Mouse (Mus musculus) C2C12 (cell line): ENCODE data around the gene Pln.

ENCODE experiments used
- CTCF ChIP-seq: IDR thresholded peaks from one replicate; pipeline ENCODE4 v1.5.1; 2011; ENCODE audit not compliant: control insufficient read depth, insufficient read depth, insufficient read length
- MAX ChIP-seq: IDR thresholded peaks from one replicate; pipeline ENCODE4 v1.6.1; 2011; ENCODE audit warnings: mild to moderate bottlenecking, control low read depth
- USF1 ChIP-seq: IDR thresholded peaks from one replicate; pipeline ENCODE4 v1.6.1; 2011; ENCODE audit warnings: low read depth, mild to moderate bottlenecking, control low read depth, moderate library complexity

GRCm38 (mm10) chr10:53346916-53347315, 9.4 kb downstream of the Pln start:
- no peak for TF ChIP-seq CTCF
- TF ChIP-seq MAX = no peak
- no peak for TF ChIP-seq USF1
